Mouse (Mus musculus) MEL (cell line): ENCODE data around the gene Cpne1.

Source experiments
- ETS1 ChIP-seq: IDR thresholded peaks from 2 replicates; pipeline ENCODE4 v1.6.1; 2012; ENCODE audit warnings: low read depth, mild to moderate bottlenecking, inconsistent platforms, low read length, improper control_type of control experiment, moderate library complexity
- POLR2A ChIP-seq, 2 experiments: IDR thresholded peaks; 2 replicates each; pipeline ENCODE4 v1.6.1; 2011 to 2012; ENCODE audit warnings: low read length in 2 of 2, mild to moderate bottlenecking in 2 of 2, control low read depth in 1 of 2, improper control_type of control experiment in 1 of 2, low read depth in 1 of 2, moderate library complexity in 1 of 2; ENCODE audit not compliant: control insufficient read depth in 1 of 2, insufficient read depth in 1 of 2, poor library complexity in 1 of 2
- ZMIZ1 ChIP-seq: IDR thresholded peaks from 2 replicates; pipeline ENCODE4 v1.6.1; 2012; ENCODE audit warnings: low read depth, mild to moderate bottlenecking, inconsistent platforms, low read length, improper control_type of control experiment, moderate library complexity

DNA sequence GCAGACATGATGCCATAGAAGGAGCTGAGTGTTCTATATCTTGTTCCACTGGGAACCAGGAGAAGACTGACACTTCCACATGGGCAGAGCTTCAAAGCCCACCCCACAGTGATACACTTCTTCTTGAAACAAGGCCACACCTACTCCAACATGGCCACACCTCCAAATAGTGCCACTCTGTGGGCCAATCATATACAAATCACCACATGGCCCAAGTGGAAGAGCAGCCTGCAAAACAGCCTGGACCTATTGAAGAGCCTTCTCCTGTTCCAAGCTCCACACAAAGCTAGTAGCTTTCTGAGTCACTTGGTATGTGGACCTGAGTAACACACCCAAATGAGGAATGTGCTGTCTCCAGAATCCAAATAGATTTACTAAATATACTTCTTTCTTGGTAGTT, 7.8 kb upstream of the Cpne1 start:
- TF ChIP-seq ZMIZ1: no peak
- TF ChIP-seq POLR2A (IDR thresholded peaks at IDR 0.05; ENCODE audit: control insufficient read depth in 1 of 2, insufficient read depth in 1 of 2, low read depth in 1 of 2, low read length in 2 of 2, poor library complexity in 1 of 2): no peak
- no peak for TF ChIP-seq ETS1
